Mouse (Mus musculus) G1E (cell line): ENCODE measurements at regions not wholly inside any gene's neighbourhood (a gene's known extent, or its start where the extent isn't known, plus 50 kb on each side); places are given as distances from the start of the nearest gene placed in this dataset.

Experiments used
- CTCF ChIP-seq: IDR thresholded peaks from 2 replicates; pipeline ENCODE4 v1.5.1; 2012; ENCODE audit warnings: low read depth, low read length, inconsistent platforms, mixed read lengths
- GATA1 ChIP-seq: IDR thresholded peaks from 2 replicates; pipeline ENCODE4 v1.6.1; 2012; ENCODE audit warnings: borderline replicate concordance, low read length, inconsistent platforms, mixed read lengths
- GATA2 ChIP-seq: IDR thresholded peaks from 2 replicates; pipeline ENCODE4 v1.6.1; 2012; ENCODE audit warnings: low read depth, low read length, inconsistent platforms, borderline replicate concordance
- POLR2AphosphoS5 ChIP-seq: IDR thresholded peaks from 2 replicates; pipeline ENCODE4 v1.6.1; 2012; ENCODE audit warnings: low read depth, low read length, inconsistent platforms; ENCODE audit not compliant: insufficient replicate concordance
- TAL1 ChIP-seq: conservative IDR thresholded peaks from 2 replicates; pipeline ENCODE4 v1.6.1; 2012; ENCODE audit warnings: low read depth, low read length, inconsistent platforms, mixed read lengths

GRCm38 (mm10) chr2:45279490-45279889, 162.3 kb upstream of the Zeb2 start:
- no peak for TF ChIP-seq CTCF
- no peak for TF ChIP-seq GATA1
- no peak for TF ChIP-seq POLR2AphosphoS5
- peak; percentile 53 for TF ChIP-seq TAL1
- no peak for TF ChIP-seq GATA2
